Mouse (Mus musculus): ENCODE measurements around the gene Nudt8. TPM values are rescaled to one million over a fixed set of nuclear protein-coding genes. Genes with fewer than 3 reads are reported as not detected.

Gene Nudt8
- polyA plus RNA-seq, 1 experiment: 36.9 TPM

GRCm38 (mm10) chr19:3975866-3976265 lies 24.5 kb upstream of the Nudt8 start:
- peaks cover 11% of the 10 kb centered on the region for H3K27me3 ChIP-seq (ENCODE audit: control insufficient read depth, insufficient read depth, insufficient read length)
- H3K36me3 ChIP-seq (ENCODE audit: control insufficient read depth, insufficient read depth): no peaks in the 10 kb centered on the region
- TF ChIP-seq MAX (IDR thresholded peaks at IDR 0.05; ENCODE audit: low read depth) (no peak), CEBPB (IDR thresholded peaks at IDR 0.05; ENCODE audit: insufficient read depth, poor library complexity, severe bottlenecking) (no peak), TCF3 (IDR thresholded peaks at IDR 0.05; ENCODE audit: insufficient read length, low read depth) (no peak), USF1 (IDR thresholded peaks at IDR 0.05; ENCODE audit: low read depth) (no peak), POLR2AphosphoS2 (IDR thresholded peaks at IDR 0.05; ENCODE audit: insufficient read length, low read depth) (no peak)
- no peak overlapping the region for H3K4me3 ChIP-seq
- no peaks in the 10 kb centered on the region for H3K79me2 ChIP-seq (ENCODE audit: control insufficient read depth, insufficient read depth)
- no peak overlapping the region for H3K4me2 ChIP-seq (ENCODE audit: low read depth)
- no peak overlapping the region for H3ac ChIP-seq (ENCODE audit: control insufficient read depth, insufficient read length)

GRCm38 (mm10) chr19:3980309-3980708 lies 20.1 kb upstream of the Nudt8 start:
- H3K79me2 ChIP-seq (ENCODE audit: control insufficient read depth, insufficient read depth): no peaks in the 10 kb centered on the region
- no peak overlapping the region for H3K4me3 ChIP-seq
- no peak for TF ChIP-seq SRF (IDR thresholded peaks at IDR 0.05; ENCODE audit: control insufficient read depth, insufficient read length, low read depth)
- TF ChIP-seq MAX (IDR thresholded peaks at IDR 0.05; ENCODE audit: low read depth): no peak
- TF ChIP-seq USF1 (IDR thresholded peaks at IDR 0.05; ENCODE audit: low read depth): no peak
- no peak for TF ChIP-seq REST (IDR thresholded peaks at IDR 0.05; ENCODE audit: insufficient read depth, insufficient read length)
- no peak for TF ChIP-seq CEBPB (IDR thresholded peaks at IDR 0.05; ENCODE audit: insufficient read depth, poor library complexity, severe bottlenecking)
- no peak for TF ChIP-seq POLR2A (IDR thresholded peaks at IDR 0.05; ENCODE audit: insufficient read length, low read depth)
- TF ChIP-seq TCF12 (IDR thresholded peaks at IDR 0.05; ENCODE audit: insufficient read depth, poor library complexity, severe bottlenecking): no peak
- no peak for TF ChIP-seq POLR2AphosphoS2 (IDR thresholded peaks at IDR 0.05; ENCODE audit: insufficient read length, low read depth)
- no peak for TF ChIP-seq TCF3 (IDR thresholded peaks at IDR 0.05; ENCODE audit: insufficient read length, low read depth)
- H3K4me2 ChIP-seq (ENCODE audit: low read depth): no peak overlapping the region
- no peaks in the 10 kb centered on the region for H3K27me3 ChIP-seq (ENCODE audit: control insufficient read depth, insufficient read depth, insufficient read length)
- no peaks in the 10 kb centered on the region for H3K36me3 ChIP-seq (ENCODE audit: control insufficient read depth, insufficient read depth)
- no peak overlapping the region for H3ac ChIP-seq (ENCODE audit: control insufficient read depth, insufficient read length)

- Histone ChIP-seq H3K27me3 (ENCODE audit: control insufficient read depth, insufficient read depth, insufficient read length) (no peaks in the 10 kb centered on the region), H3K4me2 (ENCODE audit: low read depth) (no peak overlapping the region), H3ac (ENCODE audit: control insufficient read depth, insufficient read length) (no peak overlapping the region), H3K4me3 (no peak overlapping the region), H3K36me3 (ENCODE audit: control insufficient read depth, insufficient read depth) (no peaks in the 10 kb centered on the region), H3K79me2 (ENCODE audit: control insufficient read depth, insufficient read depth) (no peaks in the 10 kb centered on the region)
- TF ChIP-seq TCF12 (IDR thresholded peaks at IDR 0.05; ENCODE audit: insufficient read depth, poor library complexity, severe bottlenecking): no peak
These were observed 19.5 kb upstream of the Nudt8 start for GRCm38 (mm10) chr19:3980917-3981316.

GRCm38 (mm10) chr19:3983527-3984200 lies 16.7 kb upstream of the Nudt8 start:
- Histone ChIP-seq H3ac (ENCODE audit: control insufficient read depth, insufficient read length) (no peak overlapping the region), H3K36me3 (ENCODE audit: control insufficient read depth, insufficient read depth) (no peaks in the 10 kb centered on the region), H3K4me2 (ENCODE audit: low read depth) (no peak overlapping the region), H3K4me3 (no peak overlapping the region), H3K79me2 (ENCODE audit: control insufficient read depth, insufficient read depth) (no peaks in the 10 kb centered on the region), H3K27me3 (ENCODE audit: control insufficient read depth, insufficient read depth, insufficient read length) (no peaks in the 10 kb centered on the region)
- TF ChIP-seq TCF12 (IDR thresholded peaks at IDR 0.05; ENCODE audit: insufficient read depth, poor library complexity, severe bottlenecking) (no peak), E2F4 (IDR thresholded peaks at IDR 0.05; ENCODE audit: insufficient read depth) (no peak), USF1 (IDR thresholded peaks at IDR 0.05; ENCODE audit: low read depth) (no peak), SRF (IDR thresholded peaks at IDR 0.05; ENCODE audit: control insufficient read depth, insufficient read length, low read depth) (no peak), MYOG (IDR thresholded peaks at IDR 0.05; ENCODE audit: control insufficient read depth in 1 of 3, insufficient read depth in 1 of 3, insufficient read length in 2 of 3, low read depth in 2 of 3) (no peak), CEBPB (IDR thresholded peaks at IDR 0.05; ENCODE audit: insufficient read depth, poor library complexity, severe bottlenecking) (no peak), REST (IDR thresholded peaks at IDR 0.05; ENCODE audit: insufficient read depth, insufficient read length) (no peak), MAX (IDR thresholded peaks at IDR 0.05; ENCODE audit: low read depth) (no peak), POLR2A (IDR thresholded peaks at IDR 0.05; ENCODE audit: insufficient read length, low read depth) (no peak), POLR2AphosphoS2 (IDR thresholded peaks at IDR 0.05; ENCODE audit: insufficient read length, low read depth) (no peak), MYOD1 (IDR thresholded peaks at IDR 0.05; ENCODE audit: control insufficient read depth in 1 of 3, insufficient read length in 2 of 3, low read depth in 2 of 3) (no peak), TCF3 (IDR thresholded peaks at IDR 0.05; ENCODE audit: insufficient read length, low read depth) (no peak)

- H3K27me3 ChIP-seq (ENCODE audit: control insufficient read depth, insufficient read depth, insufficient read length): no peaks in the 10 kb centered on the region
- H3K79me2 ChIP-seq (ENCODE audit: control insufficient read depth, insufficient read depth): no peaks in the 10 kb centered on the region
- H3K36me3 ChIP-seq (ENCODE audit: control insufficient read depth, insufficient read depth): no peaks in the 10 kb centered on the region
- H3K4me3 ChIP-seq: no peak overlapping the region
- no peak overlapping the region for H3K4me2 ChIP-seq (ENCODE audit: low read depth)
- H3ac ChIP-seq (ENCODE audit: control insufficient read depth, insufficient read length): no peak overlapping the region
- TF ChIP-seq E2F4 (IDR thresholded peaks at IDR 0.05; ENCODE audit: insufficient read depth) (no peak), TCF3 (IDR thresholded peaks at IDR 0.05; ENCODE audit: insufficient read length, low read depth) (no peak), MYOD1 (IDR thresholded peaks at IDR 0.05; ENCODE audit: control insufficient read depth in 1 of 3, insufficient read length in 2 of 3, low read depth in 2 of 3) (no peak), CEBPB (IDR thresholded peaks at IDR 0.05; ENCODE audit: insufficient read depth, poor library complexity, severe bottlenecking) (no peak), MYOG (IDR thresholded peaks at IDR 0.05; ENCODE audit: control insufficient read depth in 1 of 3, insufficient read depth in 1 of 3, insufficient read length in 2 of 3, low read depth in 2 of 3) (no peak), MAX (IDR thresholded peaks at IDR 0.05; ENCODE audit: low read depth) (no peak), USF1 (IDR thresholded peaks at IDR 0.05; ENCODE audit: low read depth) (no peak)
These were observed 15.1 kb upstream of the Nudt8 start for GRCm38 (mm10) chr19:3985261-3985681.
